Mouse (Mus musculus) adrenal gland, postnatal 36 days (tissue): ENCODE data around the gene Prim1. TPM values are rescaled to one million over a fixed set of nuclear protein-coding genes. Genes with fewer than 3 reads are reported as not detected.
"Not testable (repeated sequence)": the region's sequence is repeated elsewhere in the genome, so short reads cannot be mapped to it uniquely, and the experiment has no call there.

ENCODE experiments used
- DNase-seq, 2 experiments: peaks; one replicate each; pipeline ENCODE4 v3.0.0; 2021; ENCODE audit warnings: mixed read lengths in 1 of 2
- total RNA-seq, 2 experiments: library from RNA; stranded (reverse); gene quantifications; 2 replicates each; pipeline ENCODE4 v1.2.3; 2021

Gene Prim1
- total RNA-seq, 2 experiments from 2014 or later = 4.2 to 4.5 TPM

- DNase-seq = no peak
Measured at GRCm38 (mm10) chr10:128037921-128038320, 23.0 kb downstream of the Prim1 start.

- DNase-seq = no peak
Measured at GRCm38 (mm10) chr10:128039167-128039566, 24.2 kb downstream of the Prim1 start.

GRCm38 (mm10) chr10:128039858-128040257 lies 24.9 kb downstream of the Prim1 start:
- DNase-seq = no peak

GRCm38 (mm10) chr10:128040293-128040692 lies 25.3 kb downstream of the Prim1 start:
- no peak for DNase-seq

- DNase-seq = no peak
Measured at GRCm38 (mm10) chr10:128041636-128042035, 26.7 kb downstream of the Prim1 start.

- DNase-seq = no peak
Measured at GRCm38 (mm10) chr10:128042466-128042865, 27.5 kb downstream of the Prim1 start.

GRCm38 (mm10) chr10:128043041-128043835 lies 28.3 kb downstream of the Prim1 start:
- no peak for DNase-seq

- DNase-seq = no peak
Measured at GRCm38 (mm10) chr10:128048157-128048556, 33.2 kb downstream of the Prim1 start.

- no peak for DNase-seq
Measured at GRCm38 (mm10) chr10:128049741-128050140, 34.8 kb downstream of the Prim1 start.

- no peak for DNase-seq
Measured at GRCm38 (mm10) chr10:128050355-128050754, 35.4 kb downstream of the Prim1 start.

- DNase-seq = no peak
Measured at GRCm38 (mm10) chr10:128051589-128051988, 36.6 kb downstream of the Prim1 start.

GRCm38 (mm10) chr10:128052136-128052535 lies 37.2 kb downstream of the Prim1 start:
- not testable (repeated sequence) for DNase-seq

GRCm38 (mm10) chr10:128053001-128053400 lies 38.0 kb downstream of the Prim1 start:
- no peak for DNase-seq

GRCm38 (mm10) chr10:128058184-128058583 lies 43.2 kb downstream of the Prim1 start:
- DNase-seq = no peak

- DNase-seq = peak; percentile 98 to 100
Measured at GRCm38 (mm10) chr10:128058601-128059151, 43.7 kb downstream of the Prim1 start, which contains the start of gene Ptges3. Ptges3 (plus strand) TSS chr10:128058954.

- peak; percentile 65 to 72 for DNase-seq
Measured at GRCm38 (mm10) chr10:128059207-128059981, 44.4 kb downstream of the Prim1 start.

GRCm38 (mm10) chr10:128061109-128061508 lies 46.1 kb downstream of the Prim1 start:
- DNase-seq = no peak

GRCm38 (mm10) chr10:128062221-128062989 lies 47.4 kb downstream of the Prim1 start:
- no peak for DNase-seq

GRCm38 (mm10) chr10:128066072-128066471 lies 51.1 kb downstream of the Prim1 start:
- DNase-seq = no peak

- no peak for DNase-seq
Measured at GRCm38 (mm10) chr10:128069201-128069600, 54.2 kb downstream of the Prim1 start.

GRCm38 (mm10) chr10:128070432-128070831 lies 55.5 kb downstream of the Prim1 start:
- not testable (repeated sequence) for DNase-seq

GRCm38 (mm10) chr10:128078269-128078668 lies 63.3 kb downstream of the Prim1 start:
- DNase-seq = not testable (repeated sequence)
